Comparison of ENCODE assay signal across 20 mouse cellular contexts in the genomic region with DNA sequence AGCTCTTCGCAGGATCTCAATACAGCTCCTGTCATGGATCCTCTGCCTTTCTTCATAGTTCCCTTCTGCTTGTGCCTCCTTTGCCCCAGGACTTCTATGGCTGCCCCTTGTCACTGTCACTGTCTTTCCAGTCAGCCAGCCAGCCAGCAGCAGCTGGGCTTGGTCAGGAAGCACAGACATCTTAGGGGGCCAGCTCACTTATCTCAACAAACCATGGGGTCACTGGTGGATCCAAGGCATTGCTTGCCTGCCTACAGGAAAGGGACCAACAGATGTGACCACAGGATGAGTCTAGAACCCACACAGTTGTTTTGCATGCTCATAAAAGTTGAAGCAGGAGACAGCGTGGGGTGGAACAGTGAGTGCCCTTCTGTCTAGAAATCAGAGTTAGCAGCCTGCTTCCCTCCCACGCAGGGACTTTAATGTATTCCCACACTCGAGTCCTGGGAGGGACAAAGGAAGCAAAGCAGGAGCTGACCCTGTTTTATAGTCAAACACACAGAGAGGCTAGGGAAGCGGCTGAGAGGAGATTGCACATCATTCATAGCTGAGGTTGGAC. TPM values are rescaled to one million over a fixed set of nuclear protein-coding genes. Genes with fewer than 3 reads are reported as not detected.
DNase-seq lines count a peak whose midpoint lies in the region; ATAC-seq and TF ChIP-seq lines count a peak whose summit lies in the region.
"Had no signal": no experiment of that assay in that cellular context is flagged by ENCODE, and none has a peak within 500 bp of the region (broad histone marks: within the 10 kb centered on the region; RNA-seq: fewer than 3 reads in every experiment).

No protein-coding gene starts in this region.

- H3K4me2 ChIP-seq in liver, postnatal 0 days (ENCODE audit: low read depth, low read length), result no peak overlapping the region
- H3K4me2 ChIP-seq: embryonic facial prominence, embryonic 15.5 days; hindbrain, embryonic 12.5 days; midbrain, embryonic 13.5 days had no signal

- H3K9ac ChIP-seq in liver, postnatal 0 days (replicated peaks), result no peak overlapping the region
- H3K9ac ChIP-seq: embryonic facial prominence, embryonic 15.5 days; hindbrain, embryonic 12.5 days; midbrain, embryonic 13.5 days had no signal

- H3K27ac ChIP-seq in liver, postnatal 0 days (ENCODE audit: low read depth), result no peak overlapping the region
- H3K27ac ChIP-seq: embryonic facial prominence, embryonic 15.5 days; heart, adult 2 months; hindbrain, embryonic 12.5 days; midbrain, embryonic 13.5 days; stomach, postnatal 0 days had no signal

- peak; percentile 14 to 38 for DNase-seq in kidney, postnatal 4 days
- no peak for DNase-seq in kidney, adult 8-10 months
- DNase-seq in liver, postnatal 0 days, result no peak
- no peak for DNase-seq in liver
- peak; percentile 60 for DNase-seq in right cerebral cortex, adult 18-20 months
- no peak for DNase-seq in right cerebral cortex, postnatal 4 days
- DNase-seq in gastrocnemius, postnatal 25 days, result no peak
- DNase-seq: adrenal gland, postnatal 10 days; cerebellum, adult 9-10 months; gastrocnemius, postnatal 36 days; heart, adult 2 months; kidney, postnatal 25 days; thymus, adult 2 months; thymus, postnatal 4 days had no signal

- no peaks in the 10 kb centered on the region for H3K27me3 ChIP-seq in liver, postnatal 0 days (ENCODE audit: insufficient read depth, low read length)
- H3K27me3 ChIP-seq: embryonic facial prominence, embryonic 15.5 days; hindbrain, embryonic 12.5 days; midbrain, embryonic 13.5 days had no signal

- H3K36me3 ChIP-seq in liver, postnatal 0 days (replicated peaks; ENCODE audit: insufficient read depth, low read length), result peaks cover 47% of the 10 kb centered on the region
- H3K36me3 ChIP-seq: embryonic facial prominence, embryonic 15.5 days; hindbrain, embryonic 12.5 days; midbrain, embryonic 13.5 days had no signal

- TF ChIP-seq CTCF in liver, postnatal 0 days (IDR thresholded peaks at IDR 0.05; ENCODE audit: low read depth), result no peak

- WGBS in liver, postnatal 0 days (ENCODE audit: insufficient replicate concordance), result 72% methylated on average over 5 of the region's 5 CpGs

- H3K4me3 ChIP-seq in liver, postnatal 0 days (ENCODE audit: low read depth, low read length), result no peak overlapping the region
- H3K4me3 ChIP-seq: embryonic facial prominence, embryonic 15.5 days; heart, adult 2 months; hindbrain, embryonic 12.5 days; midbrain, embryonic 13.5 days had no signal

- H3K4me1 ChIP-seq in liver, postnatal 0 days (ENCODE audit: insufficient read depth), result no peaks in the 10 kb centered on the region
- H3K4me1 ChIP-seq: embryonic facial prominence, embryonic 15.5 days; hindbrain, embryonic 12.5 days; midbrain, embryonic 13.5 days had no signal

- ATAC-seq in liver, postnatal 0 days, result peak; percentile 5; the same call in 1 of the 2 replicates
- ATAC-seq: forebrain, embryonic 14.5 days; intestine, postnatal 0 days; midbrain, embryonic 13.5 days had no signal

- no peak for TF ChIP-seq EP300 in liver, postnatal 0 days (IDR thresholded peaks at IDR 0.05; ENCODE audit: low read depth)

- no peaks in the 10 kb centered on the region for H3K9me3 ChIP-seq in liver, postnatal 0 days (ENCODE audit: low read length)
- H3K9me3 ChIP-seq: embryonic facial prominence, embryonic 15.5 days; hindbrain, embryonic 12.5 days; midbrain, embryonic 13.5 days had no signal

RNA-seq across cellular contexts. Expression of gene Atg16l1, which starts 55.7 kb away (rescaled TPM):
- 15.4 and 18.6 TPM in 2 replicates for polyA plus RNA-seq in liver, postnatal 0 days (2015; fragmentation: Nextera tagmentation; extraction: Ambion mirVana)
- total RNA-seq in gastrocnemius, postnatal 25 days (2021), result 10 to 100 TPM; 16.1 to 17.6 TPM

Comparison
In these comparisons a context has a peak if more than half of its experiments do, and no peak if none do; other contexts are left out.
1. DNase-seq: peak in kidney, postnatal 4 days (2 of 2) and right cerebral cortex, adult 18-20 months (single experiment); none in kidney, adult 8-10 months (0 of 2), liver, postnatal 0 days (single experiment), liver (single experiment), right cerebral cortex, postnatal 4 days (single experiment) and gastrocnemius, postnatal 25 days (single experiment).